Comparison of ENCODE assay signal across 15 mouse cellular contexts in the genomic region with DNA sequence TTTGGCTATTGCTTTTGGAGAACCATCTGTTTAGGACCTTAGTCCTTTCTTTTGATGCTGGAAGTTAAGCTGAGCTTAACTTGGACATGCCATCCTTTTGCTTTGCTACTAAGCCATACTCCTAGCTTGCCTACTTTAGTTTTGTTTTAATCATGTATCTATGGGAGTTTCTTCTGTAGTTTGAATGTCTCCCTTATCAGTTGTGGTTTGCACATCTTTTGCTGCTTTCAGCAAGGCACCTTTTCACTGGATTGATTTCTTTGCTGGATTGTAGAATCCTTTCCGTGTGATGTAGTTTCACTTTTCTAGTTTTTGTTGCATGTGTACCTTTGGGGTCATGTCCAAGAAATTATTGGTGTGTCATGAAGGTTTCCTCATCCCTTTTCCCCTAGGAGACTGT.
"Had no signal": no experiment of that assay in that cellular context is flagged by ENCODE, and none has a peak within 500 bp of the region (broad histone marks: within the 10 kb centered on the region; RNA-seq: fewer than 3 reads in every experiment).

No protein-coding gene starts in this region.

- DNase-seq: lung, adult 2 months; lung, postnatal 14 days; lung, postnatal 36 days; right cerebral cortex, postnatal 14 days; thymus, adult 2 months; thymus, postnatal 14 days; thymus, postnatal 36 days had no signal

- H3K9me3 ChIP-seq: lung, embryonic 15.5 days; megakaryocyte, embryonic 14.5 days; midbrain, embryonic 13.5 days; midbrain, embryonic 15.5 days; neural tube, embryonic 12.5 days; stomach, embryonic 15.5 days had no signal

- H3K9ac ChIP-seq: lung, embryonic 15.5 days; midbrain, embryonic 13.5 days; midbrain, embryonic 15.5 days; neural tube, embryonic 12.5 days; stomach, embryonic 15.5 days had no signal

- H3K4me3 ChIP-seq: lung, embryonic 15.5 days; megakaryocyte, embryonic 14.5 days; midbrain, embryonic 13.5 days; midbrain, embryonic 15.5 days; neural tube, embryonic 12.5 days; stomach, embryonic 15.5 days had no signal

- H3K27me3 ChIP-seq: lung, embryonic 15.5 days; megakaryocyte, embryonic 14.5 days; midbrain, embryonic 13.5 days; midbrain, embryonic 15.5 days; neural tube, embryonic 12.5 days; stomach, embryonic 15.5 days had no signal

- H3K27ac ChIP-seq: lung, embryonic 15.5 days; macrophage; midbrain, embryonic 13.5 days; midbrain, embryonic 15.5 days; neural tube, embryonic 12.5 days; stomach, embryonic 15.5 days; stomach, postnatal 0 days had no signal

- H3K36me3 ChIP-seq: lung, embryonic 15.5 days; midbrain, embryonic 13.5 days; midbrain, embryonic 15.5 days; neural tube, embryonic 12.5 days; stomach, embryonic 15.5 days had no signal
